Mouse (Mus musculus): ENCODE measurements around the gene Chic1.

Chic1 gene

DNA sequence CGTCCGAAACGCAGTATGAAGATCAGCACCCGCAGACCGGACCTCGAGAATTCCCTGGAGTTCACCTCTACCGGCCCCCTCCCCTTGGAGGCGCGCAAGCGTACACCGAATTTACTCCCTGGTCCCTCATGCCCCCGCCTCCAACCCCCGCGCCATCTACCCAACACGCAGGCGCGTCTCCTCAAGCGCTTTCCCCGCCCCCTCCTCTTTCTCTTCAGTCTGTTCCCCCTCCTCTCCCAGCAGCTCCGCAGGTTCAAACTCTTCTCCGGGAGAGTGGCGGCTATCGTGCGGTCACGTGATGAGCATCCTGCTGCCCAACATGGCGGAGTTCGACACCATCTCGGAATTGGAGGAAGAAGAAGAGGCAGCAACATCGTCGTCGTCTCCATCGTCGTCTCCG, at the start of gene Chic1:
Chic1 (plus strand) TSS at position 190 of the 400 bp plus-strand sequence.
- in situ Hi-C loops (cut with MboI, MseI), result no loop called here

DNA sequence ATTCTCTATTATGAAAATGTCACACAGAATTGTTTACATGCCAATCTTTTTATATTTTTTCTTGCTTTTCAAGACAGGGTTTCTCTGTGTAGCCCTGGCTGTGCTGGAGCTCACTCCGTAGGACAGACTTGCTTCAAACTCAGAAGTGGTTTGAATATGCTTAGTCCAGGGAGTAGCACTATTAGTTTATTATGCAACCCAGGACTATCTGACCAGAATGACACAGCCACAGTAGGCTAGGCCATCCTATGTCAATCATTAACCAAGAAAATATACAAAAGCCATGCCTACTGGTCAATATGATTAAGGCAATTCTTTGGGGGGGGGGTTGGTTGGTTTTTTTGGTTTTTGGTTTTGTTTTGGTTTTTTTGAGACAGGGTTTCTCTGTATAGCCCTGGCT, 48.0 kb upstream of the Chic1 start:
- in situ Hi-C loops (cut with MboI, MseI), result no loop called here

DNA sequence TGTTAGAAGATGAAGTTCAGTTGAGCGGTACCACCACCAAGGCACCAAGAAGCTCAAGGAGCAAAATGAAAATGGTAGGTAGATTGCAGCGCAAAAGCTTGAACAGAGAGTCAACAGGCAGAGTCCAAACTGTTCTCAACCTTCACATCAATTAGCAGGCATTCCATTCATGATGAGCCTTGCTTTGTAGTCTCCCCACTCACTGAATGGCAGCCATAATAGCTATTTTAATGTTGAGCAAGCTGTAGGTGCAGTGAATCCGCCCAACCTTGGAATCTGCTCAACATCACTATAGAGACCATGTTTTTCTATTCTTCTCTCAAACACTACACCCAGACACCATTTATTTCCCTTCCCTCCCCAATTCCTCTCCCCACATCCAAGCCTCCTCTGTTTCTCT, 44.6 kb upstream of the Chic1 start:
- in situ Hi-C loops (cut with MboI, MseI), result no loop called here

GRCm38 (mm10) chrX:103314146-103314545, 42.1 kb upstream of the Chic1 start:
- in situ Hi-C loops (cut with MboI, MseI), result no loop called here

DNA sequence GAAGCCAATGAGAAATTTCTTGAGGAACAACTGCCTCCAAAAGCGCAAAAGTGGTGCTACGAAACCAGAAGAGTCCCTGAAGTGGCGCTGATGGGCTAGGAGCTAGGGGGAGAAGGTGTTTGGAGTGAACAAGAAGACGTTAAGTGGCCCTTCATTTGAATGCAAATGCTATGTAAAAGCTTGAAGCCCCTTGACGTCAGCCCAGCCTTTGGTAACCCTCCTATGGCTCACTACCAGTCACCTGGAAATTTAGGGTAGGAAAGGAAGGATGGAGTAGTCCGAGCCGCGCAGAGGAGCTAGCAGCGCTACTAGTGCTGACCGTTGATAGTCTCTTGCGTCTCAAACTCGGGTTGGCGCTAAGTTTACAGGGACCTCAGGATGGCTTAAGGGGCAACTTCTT, 35.1 kb upstream of the Chic1 start, which contains the start of gene Cdx4:
Cdx4 (plus strand) TSS at position 253 of the 400 bp plus-strand sequence.
- in situ Hi-C loops (cut with MboI, MseI), result no loop called here

DNA sequence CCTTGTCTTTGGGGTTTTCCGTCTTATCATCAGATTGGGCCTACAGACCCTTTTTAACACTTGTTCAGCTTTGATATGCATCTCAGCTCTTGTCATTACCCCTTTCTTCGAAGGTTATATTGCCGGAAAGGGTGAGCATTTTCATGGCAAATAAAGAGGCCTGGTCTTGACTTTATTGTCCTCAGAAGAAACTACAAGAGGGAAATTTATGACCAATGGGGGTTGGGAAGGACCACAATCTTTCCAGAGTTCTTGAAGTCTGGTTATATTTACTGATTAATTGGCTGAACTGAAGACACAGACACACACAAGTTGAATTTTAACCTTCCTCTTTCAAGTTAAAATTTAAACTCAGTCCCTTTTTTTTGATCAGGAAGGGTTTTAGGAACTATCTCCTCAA, 30.4 kb upstream of the Chic1 start:
- in situ Hi-C loops (cut with MboI, MseI), result no loop called here

DNA sequence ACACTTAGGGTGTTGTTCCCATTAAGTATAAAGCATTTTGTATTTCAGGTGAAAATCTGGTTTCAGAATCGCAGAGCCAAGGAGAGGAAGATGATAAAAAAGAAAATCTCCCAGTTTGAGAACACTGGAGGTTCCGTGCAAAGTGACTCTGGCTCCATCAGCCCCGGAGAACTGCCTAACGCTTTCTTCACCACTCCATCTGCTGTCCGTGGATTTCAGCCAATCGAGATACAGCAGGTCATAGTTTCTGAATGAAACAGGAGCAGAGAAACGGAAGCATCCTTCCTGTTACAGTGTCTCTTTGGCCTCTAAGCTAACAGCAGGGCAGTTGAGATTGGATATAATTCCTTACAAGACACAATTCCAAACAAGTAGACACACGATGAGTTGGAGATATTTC, 26.9 kb upstream of the Chic1 start:
- in situ Hi-C loops (cut with MboI, MseI), result no loop called here

GRCm38 (mm10) chrX:103331125-103331858, 25.0 kb upstream of the Chic1 start:
- in situ Hi-C loops (cut with MboI, MseI), result no loop called here

DNA sequence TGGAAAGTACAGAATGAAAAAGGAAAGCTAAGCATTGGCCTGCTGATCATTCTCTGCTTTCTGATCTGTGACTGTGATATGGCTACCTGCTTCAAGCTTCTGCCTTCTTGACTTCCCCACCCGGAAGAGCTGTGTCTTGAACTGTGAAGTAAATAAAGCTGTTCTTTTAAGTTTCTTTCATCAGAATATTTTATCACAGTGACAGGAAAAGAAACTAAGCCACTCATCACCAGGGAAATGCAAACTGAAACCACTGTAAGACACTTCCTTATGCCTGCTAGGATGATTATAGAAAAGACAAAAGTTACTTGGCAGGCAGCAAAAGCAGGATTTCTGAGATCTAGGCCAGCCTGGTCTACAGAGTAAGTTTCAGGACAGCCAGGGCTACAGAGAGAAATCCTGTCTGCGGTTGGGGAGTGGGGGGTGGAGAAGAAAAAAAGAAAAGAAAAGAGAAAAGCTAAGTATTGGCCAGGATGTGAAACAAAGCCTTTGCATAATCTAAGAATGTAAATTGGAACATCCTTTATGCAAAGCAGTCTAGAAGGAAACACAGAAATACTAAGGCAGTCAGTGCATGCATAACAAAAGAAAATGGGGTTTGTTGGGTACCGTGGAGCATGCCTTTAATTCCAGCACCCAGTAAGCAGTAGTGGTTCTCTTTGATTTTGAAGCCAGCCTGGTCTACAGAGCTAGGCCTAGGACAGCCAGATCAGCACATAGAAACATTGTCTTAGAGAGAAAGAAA, 14.7 kb upstream of the Chic1 start:
- in situ Hi-C loops (cut with MboI, MseI), result no loop called here

DNA sequence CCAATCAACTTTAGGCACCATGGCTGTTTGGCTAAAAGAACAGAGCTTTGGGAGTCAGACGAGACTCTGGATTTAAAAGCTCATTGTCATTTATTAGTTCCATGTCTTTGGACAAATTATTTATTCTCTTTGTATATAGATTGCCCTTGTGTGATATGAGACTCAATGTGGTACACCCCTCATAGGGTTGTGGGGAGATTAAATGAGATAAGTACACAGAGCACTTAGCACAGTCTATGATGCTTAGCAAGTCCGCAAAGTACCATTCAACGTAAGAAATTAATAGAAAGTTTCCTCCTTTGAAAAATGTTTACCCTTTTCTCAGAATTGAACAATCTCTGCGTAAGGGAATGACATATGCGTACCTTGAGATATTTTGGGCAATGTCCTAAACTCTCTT, 492 bp upstream of the Chic1 start:
- in situ Hi-C loops (cut with MboI, MseI), result no loop called here

- in situ Hi-C loops (cut with MboI, MseI), result no loop called here
Measured at GRCm38 (mm10) chrX:103356761-103357236, 523 bp downstream of the Chic1 start.

GRCm38 (mm10) chrX:103366201-103366600, 9.9 kb downstream of the Chic1 start:
- in situ Hi-C loops (cut with MboI, MseI), result no loop called here

- in situ Hi-C loops (cut with MboI, MseI), result no loop called here
Measured at GRCm38 (mm10) chrX:103368650-103369049, 12.4 kb downstream of the Chic1 start.

GRCm38 (mm10) chrX:103371221-103371620, 14.9 kb downstream of the Chic1 start:
- in situ Hi-C loops (cut with MboI, MseI), result loop anchor here (5.0 kb wide), 1 partner anchor 79 kb away; no protein-coding TSS in a partner anchor

DNA sequence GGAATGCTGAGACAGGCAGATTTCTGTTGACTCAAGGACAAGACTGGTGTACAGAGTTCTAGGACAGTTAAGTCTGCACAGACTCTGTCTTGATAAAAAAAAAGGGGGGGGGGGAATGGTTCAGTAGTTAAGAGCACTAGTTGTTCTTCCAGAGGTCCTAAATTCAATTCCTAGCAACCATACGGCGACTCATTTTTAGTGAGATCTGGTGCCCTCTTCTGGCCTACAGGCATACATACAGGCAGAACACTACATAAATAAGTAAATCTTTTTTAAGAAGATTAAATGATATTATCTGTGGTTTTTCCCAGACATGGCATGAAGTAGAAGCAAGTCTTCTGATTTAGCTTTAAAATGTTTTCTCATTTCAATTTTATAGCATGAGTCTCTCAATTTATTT, 15.4 kb downstream of the Chic1 start:
- in situ Hi-C loops (cut with MboI, MseI), result loop anchor here (5.0 kb wide), 1 partner anchor 79 kb away; no protein-coding TSS in a partner anchor

DNA sequence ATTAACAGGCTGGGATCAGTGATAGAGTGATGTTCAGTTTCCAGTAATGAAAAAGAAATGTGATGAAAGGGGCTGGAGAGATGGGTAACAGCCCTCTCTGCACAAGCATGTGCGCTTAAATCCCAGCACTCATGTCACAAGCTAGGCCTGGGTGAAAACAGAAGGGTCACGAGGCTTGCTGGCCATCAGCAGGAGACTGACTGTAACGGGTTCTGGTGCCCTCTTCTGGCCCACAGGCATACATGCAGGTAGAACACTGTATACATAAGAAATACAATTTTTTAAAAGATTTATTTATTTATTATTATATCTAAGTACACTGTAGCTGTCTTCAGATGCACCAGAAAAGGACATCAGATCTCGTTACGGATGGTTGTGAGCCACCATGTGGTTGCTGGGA, 18.0 kb downstream of the Chic1 start:
- in situ Hi-C loops (cut with MboI, MseI), result loop anchor here (5.0 kb wide), 1 partner anchor 82 kb away; no protein-coding TSS in a partner anchor

DNA sequence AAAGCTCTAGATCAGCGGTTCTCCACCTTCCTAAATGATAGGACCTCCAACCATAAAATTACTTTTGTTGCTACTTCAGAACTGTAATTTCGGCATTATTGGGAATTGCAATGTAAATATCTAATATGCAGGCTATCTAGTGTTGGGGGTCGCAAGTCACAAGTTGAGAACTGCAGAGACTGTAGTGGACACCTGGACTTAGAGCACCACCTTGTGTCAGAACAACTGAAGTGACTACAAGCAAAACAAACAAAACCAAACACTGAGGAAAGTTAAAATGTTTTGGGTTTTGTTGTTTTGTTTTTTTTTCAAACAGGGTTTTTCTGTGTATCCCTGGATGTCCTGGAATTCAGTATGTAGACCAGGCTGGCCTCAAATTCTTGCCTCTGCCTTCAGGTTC, 28.3 kb downstream of the Chic1 start:
- in situ Hi-C loops (cut with MboI, MseI), result loop anchor here (10.0 kb wide), 1 partner anchor 1050 kb away; no protein-coding TSS in a partner anchor

GRCm38 (mm10) chrX:103388131-103388530, 31.9 kb downstream of the Chic1 start:
- in situ Hi-C loops (cut with MboI, MseI), result loop anchor here (10.0 kb wide), 1 partner anchor 1053 kb away; no protein-coding TSS in a partner anchor

GRCm38 (mm10) chrX:103393841-103394240, 37.6 kb downstream of the Chic1 start:
- in situ Hi-C loops (cut with MboI, MseI), result no loop called here

DNA sequence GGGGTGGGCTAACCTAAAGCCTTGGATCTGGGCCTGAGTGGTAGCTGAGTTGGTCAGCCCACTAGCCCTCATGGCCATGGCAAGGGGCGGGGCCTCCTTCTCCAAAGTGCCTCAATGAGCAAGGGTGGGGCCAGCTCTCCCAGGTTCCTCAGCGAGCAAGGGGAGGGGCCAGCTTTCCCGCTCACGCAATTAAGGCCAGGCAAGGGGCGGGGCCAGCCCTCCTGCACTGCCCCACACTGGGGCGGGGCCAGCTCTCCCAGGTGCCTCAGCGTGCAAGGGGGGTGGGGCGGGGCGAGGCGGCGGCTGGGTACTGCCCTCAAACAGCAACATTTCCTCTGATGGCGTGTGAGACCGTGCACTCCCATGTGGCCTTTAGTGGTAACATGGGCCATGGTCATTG, 48.7 kb downstream of the Chic1 start:
- in situ Hi-C loops (cut with MboI, MseI), result no loop called here

DNA sequence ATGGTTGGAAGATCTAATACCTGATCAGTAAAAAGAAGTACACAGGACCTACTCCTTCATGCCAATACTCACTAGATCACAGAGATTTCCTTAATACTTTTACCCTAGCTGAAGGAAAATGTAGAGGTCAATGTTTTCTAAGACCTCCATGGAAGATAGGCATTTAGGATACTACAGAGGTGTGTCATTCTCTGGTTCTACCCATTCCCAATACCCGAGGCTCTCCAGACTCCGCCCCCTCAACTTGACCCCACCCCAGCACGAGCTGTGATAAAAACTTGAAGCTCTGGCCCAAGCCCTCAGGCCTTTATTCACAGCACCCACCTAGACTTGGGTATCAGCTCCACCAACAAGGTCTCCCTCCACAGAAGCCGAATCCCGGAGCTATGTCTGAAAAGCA, 57.9 kb downstream of the Chic1 start, which contains the start of gene Tsx:
Tsx (plus strand) TSS at position 301 of the 400 bp plus-strand sequence.
- in situ Hi-C loops (cut with MboI, MseI), result no loop called here

DNA sequence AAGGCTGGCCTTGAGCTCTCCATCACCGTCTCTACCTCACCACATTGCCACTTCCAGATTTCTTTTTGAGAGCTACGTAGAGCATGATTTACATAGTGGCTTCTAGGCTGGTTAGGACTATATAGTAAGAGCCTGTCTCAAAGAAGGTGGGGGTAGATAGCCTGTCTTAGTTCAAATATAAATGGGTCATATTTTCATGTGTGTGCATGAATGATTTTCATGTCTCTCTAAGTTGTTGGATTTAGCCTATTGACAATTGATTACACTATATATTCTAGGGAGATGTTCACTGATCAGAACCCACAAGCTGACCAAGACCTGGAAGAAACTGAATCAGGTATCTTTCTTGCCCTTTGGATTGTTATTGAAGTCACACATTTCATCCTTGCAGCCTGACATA, 65.4 kb downstream of the Chic1 start, which contains the start of gene Gm26992:
Gm26992 (plus strand) TSS at position 301 of the 400 bp plus-strand sequence.
- in situ Hi-C loops (cut with MboI, MseI), result no loop called here

Data from T-helper 2 cell (primary cell).